Mouse (Mus musculus) heart, embryonic 16.5 days (tissue): Measurements from ENCODE around the gene N4bp3. TPM values are rescaled to one million over a fixed set of nuclear protein-coding genes. Genes with fewer than 3 reads are reported as not detected.

Source experiments
- ATAC-seq: fragments of 200-750 bp; cut with Nextera tagmentation; replicated peaks from 2 replicates; pipeline ENCODE4 v1.8.0; 2017; ENCODE audit warnings: moderate number of reproducible peaks; ENCODE audit not compliant: insufficient read depth, low FRiP score; ENCODE audit errors: extremely low read depth
- H3K27ac ChIP-seq: fragments of 300-500 bp; sonication (generic); 2 replicates; pipeline ENCODE4 v1.5.1; 2014; ENCODE audit warnings: mild to moderate bottlenecking, low read length, control low read depth, moderate library complexity
- H3K27me3 ChIP-seq: fragments of 300-500 bp; sonication (generic); 2 replicates; pipeline ENCODE4 v1.6.1; 2014; ENCODE audit warnings: low read length, mixed read lengths; ENCODE audit not compliant: control insufficient read depth, insufficient read depth
- H3K36me3 ChIP-seq: fragments of 300-500 bp; sonication (generic); 2 replicates; pipeline ENCODE4 v1.6.1; 2014; ENCODE audit not compliant: control insufficient read depth, insufficient read depth
- H3K4me1 ChIP-seq: fragments of 300-500 bp; sonication (generic); 2 replicates; pipeline ENCODE4 v1.6.1; 2014; ENCODE audit warnings: low read length, mixed read lengths; ENCODE audit not compliant: control insufficient read depth, insufficient read depth
- H3K4me2 ChIP-seq: fragments of 300-500 bp; sonication (generic); 2 replicates; pipeline ENCODE4 v1.6.1; 2014; ENCODE audit warnings: low read depth, mild to moderate bottlenecking, control low read depth, low read length
- H3K4me3 ChIP-seq: fragments of 300-500 bp; sonication (generic); 2 replicates; pipeline ENCODE4 v1.5.1; 2014; ENCODE audit warnings: mild to moderate bottlenecking, control low read depth, low read length
- H3K9ac ChIP-seq: fragments of 300-500 bp; sonication (generic); 2 replicates; pipeline ENCODE4 v1.6.1; 2014; ENCODE audit warnings: low read length, control low read depth
- H3K9me3 ChIP-seq: fragments of 300-500 bp; sonication (generic); replicated peaks from 2 replicates; pipeline ENCODE4 v1.6.1; 2016; ENCODE audit warnings: low read length; ENCODE audit not compliant: control insufficient read depth
- WGBS: fragments of 180-500 bp; shearing (Covaris S2); extraction: QIAGEN DNeasy Blood & Tissue Kit; methylation state at CpG from one replicate; pipeline ENCODE4 v1.1.7; 2014; 5-methylcytosine and 5-hydroxymethylcytosine counted together
- polyA plus RNA-seq: library from polyadenylated mRNA; unstranded; fragments of >200 nt; fragmentation: Nextera tagmentation; extraction: Ambion mirVana; gene quantifications from 2 replicates; pipeline ENCODE4 v1.2.1, GENCODE M21; 2015

N4bp3 gene
- polyA plus RNA-seq, 1 experiment from 2014 or later: 21.6 TPM

- no peak for ATAC-seq
- Histone ChIP-seq H3K36me3 (peaks cover 85% of the 10 kb centered on the region), H3K9me3 (no peaks in the 10 kb centered on the region), H3K4me2 (no peak overlapping the region), H3K4me3 (no peak overlapping the region), H3K27ac (no peak overlapping the region), H3K27me3 (no peaks in the 10 kb centered on the region), H3K9ac (no peak overlapping the region), H3K4me1 (no peaks in the 10 kb centered on the region)
- 59% methylated on average over 2 of the region's 2 CpGs for WGBS
Observed at GRCm38 (mm10) chr11:51597553-51597952, 53.1 kb downstream of the N4bp3 start.

GRCm38 (mm10) chr11:51595459-51596083 lies 55.1 kb downstream of the N4bp3 start:
- no peaks in the 10 kb centered on the region for H3K9me3 ChIP-seq
- H3K27me3 ChIP-seq: no peaks in the 10 kb centered on the region
- H3K27ac ChIP-seq: no peak overlapping the region
- peaks cover 3% of the 10 kb centered on the region; the same call in 1 of the 2 replicates for H3K4me1 ChIP-seq
- ATAC-seq: no peak
- 87% methylated on average over 1 of the region's 1 CpGs for WGBS
- no peak overlapping the region for H3K4me2 ChIP-seq
- peaks cover 80% of the 10 kb centered on the region for H3K36me3 ChIP-seq
- H3K9ac ChIP-seq: no peak overlapping the region
- H3K4me3 ChIP-seq: no peak overlapping the region

GRCm38 (mm10) chr11:51594715-51595350 lies 55.8 kb downstream of the N4bp3 start:
- Histone ChIP-seq H3K4me1 (peaks cover 3% of the 10 kb centered on the region; the same call in 1 of the 2 replicates), H3K36me3 (peaks cover 77% of the 10 kb centered on the region), H3K27me3 (no peaks in the 10 kb centered on the region), H3K9ac (no peak overlapping the region), H3K4me3 (no peak overlapping the region), H3K27ac (no peak overlapping the region), H3K4me2 (no peak overlapping the region), H3K9me3 (no peaks in the 10 kb centered on the region)
- 64% methylated on average over 3 of the region's 3 CpGs for WGBS
- no peak for ATAC-seq

GRCm38 (mm10) chr11:51593849-51594248 lies 56.8 kb downstream of the N4bp3 start:
- no peak for ATAC-seq
- no peak overlapping the region for H3K27ac ChIP-seq
- H3K27me3 ChIP-seq: no peaks in the 10 kb centered on the region
- 88% methylated on average over 6 of the region's 6 CpGs for WGBS
- no peak overlapping the region for H3K4me3 ChIP-seq
- H3K4me2 ChIP-seq: no peak overlapping the region
- no peaks in the 10 kb centered on the region for H3K9me3 ChIP-seq
- H3K9ac ChIP-seq: no peak overlapping the region
- peaks cover 77% of the 10 kb centered on the region for H3K36me3 ChIP-seq
- H3K4me1 ChIP-seq: peaks cover 3% of the 10 kb centered on the region; the same call in 1 of the 2 replicates

GRCm38 (mm10) chr11:51593368-51593767 lies 57.3 kb downstream of the N4bp3 start:
- Histone ChIP-seq H3K4me3 (no peak overlapping the region), H3K9ac (no peak overlapping the region), H3K36me3 (peaks cover 76% of the 10 kb centered on the region), H3K4me1 (peaks cover 3% of the 10 kb centered on the region; the same call in 1 of the 2 replicates), H3K4me2 (no peak overlapping the region), H3K9me3 (no peaks in the 10 kb centered on the region), H3K27me3 (no peaks in the 10 kb centered on the region), H3K27ac (no peak overlapping the region)
- 83% methylated on average over 4 of the region's 4 CpGs for WGBS
- no peak for ATAC-seq

Other genes with a start within 250 kb of the N4bp3 start
- gene Phykpl, start 66.1 kb downstream of the N4bp3 start, polyA plus RNA-seq: 15.0 TPM in 2 replicates
- gene Hnrnpab, start 44.0 kb downstream of the N4bp3 start, polyA plus RNA-seq: 251 and 280 TPM in 2 replicates
- 77.9 and 88.1 TPM in 2 replicates for gene Nhp2, start 31.1 kb downstream of the N4bp3 start, polyA plus RNA-seq
- 37.1 and 38.2 TPM in 2 replicates for gene Rmnd5b, start 14.9 kb downstream of the N4bp3 start, polyA plus RNA-seq
- gene D930048N14Rik, start 112 bp upstream of the N4bp3 start, polyA plus RNA-seq: 1.3 and 1.9 TPM in 2 replicates
- gene 0610009B22Rik, start 38.0 kb upstream of the N4bp3 start, polyA plus RNA-seq: 66.3 and 75.5 TPM in 2 replicates
- gene Sec24a, start 112.8 kb upstream of the N4bp3 start, polyA plus RNA-seq: 9.7 and 10.7 TPM in 2 replicates
- 136 and 138 TPM in 2 replicates for gene Sar1b, start 112.8 kb upstream of the N4bp3 start, polyA plus RNA-seq
- 1.4 and 1.6 TPM in 2 replicates for gene Jade2, start 206.8 kb upstream of the N4bp3 start, polyA plus RNA-seq